Mouse (Mus musculus): ENCODE data around the gene Tmem163.

DNA sequence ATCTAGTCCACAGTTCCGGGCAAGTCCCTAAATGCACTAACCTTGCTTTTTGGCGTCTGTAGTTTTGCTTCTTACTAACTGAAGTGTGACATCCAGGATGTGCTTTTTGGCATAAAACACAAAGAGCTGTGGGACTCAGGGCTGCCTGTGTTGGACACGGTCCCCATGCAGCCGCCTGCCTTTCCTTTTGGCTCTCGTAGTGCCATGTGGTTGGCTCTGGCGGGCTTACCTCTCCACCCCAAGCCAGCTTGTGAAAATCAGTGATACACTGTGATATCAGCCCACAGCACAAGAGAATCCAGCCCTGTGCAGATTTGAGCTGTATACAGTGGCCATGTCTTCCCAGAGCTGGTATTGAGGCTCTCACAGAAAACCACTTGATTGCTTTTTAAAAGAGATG, 60.3 kb downstream of the Tmem163 start:
- no peak for TF ChIP-seq POLR2A (IDR thresholded peaks at IDR 0.05; ENCODE audit: borderline replicate concordance, control insufficient read depth, low read depth, low read length)
- no peak for TF ChIP-seq CTCF (IDR thresholded peaks at IDR 0.05; ENCODE audit: control insufficient read depth, insufficient read depth, low read length)
